Mouse (Mus musculus) intestine, postnatal 0 days (tissue): ENCODE data around the gene Prss40. TPM values are rescaled to one million over a fixed set of nuclear protein-coding genes. Genes with fewer than 3 reads are reported as not detected.
A peak's percentile ranks its signal among the peaks of the same experiment; 100 is the strongest.

Experiments used
- ATAC-seq: fragments of 200-750 bp; cut with Nextera tagmentation; 2 replicates; pipeline ENCODE4 v1.8.0; 2017; ENCODE audit warnings: mild to moderate bottlenecking, moderate TSS enrichment, moderate library complexity
- H3K27ac ChIP-seq: fragments of 300-500 bp; sonication (generic); 2 replicates; pipeline ENCODE4 v1.5.1; 2014; ENCODE audit warnings: mild to moderate bottlenecking, low read depth, low read length, moderate library complexity
- H3K27me3 ChIP-seq: fragments of 300-500 bp; sonication (generic); replicated peaks from 2 replicates; pipeline ENCODE4 v1.6.1; 2014; ENCODE audit warnings: low read length, mixed read lengths; ENCODE audit not compliant: control insufficient read depth, insufficient read depth
- H3K36me3 ChIP-seq: fragments of 300-500 bp; sonication (generic); 2 replicates; pipeline ENCODE4 v1.6.1; 2014; ENCODE audit warnings: mild to moderate bottlenecking, moderate library complexity; ENCODE audit not compliant: control insufficient read depth, insufficient read depth
- H3K4me1 ChIP-seq: fragments of 300-500 bp; sonication (generic); replicated peaks from 2 replicates; pipeline ENCODE4 v1.6.1; 2014; ENCODE audit warnings: antibody characterized with exemption, low read length, mixed read lengths; ENCODE audit not compliant: control insufficient read depth, insufficient read depth
- H3K4me2 ChIP-seq: fragments of 300-500 bp; sonication (generic); replicated peaks from 2 replicates; pipeline ENCODE4 v1.6.1; 2014; ENCODE audit warnings: low read depth, mild to moderate bottlenecking, moderate library complexity
- H3K4me3 ChIP-seq: fragments of 300-500 bp; sonication (generic); 2 replicates; pipeline ENCODE4 v1.5.1; 2014; ENCODE audit warnings: low read depth, low read length
- H3K9ac ChIP-seq: fragments of 300-500 bp; sonication (generic); 2 replicates; pipeline ENCODE4 v1.6.1; 2014; ENCODE audit warnings: mild to moderate bottlenecking, low read depth, low read length
- H3K9me3 ChIP-seq: fragments of 300-500 bp; sonication (generic); 2 replicates; pipeline ENCODE4 v1.6.1; 2016; ENCODE audit warnings: mixed run types; ENCODE audit not compliant: control insufficient read depth
- CTCF ChIP-seq: sonication (generic); IDR thresholded peaks from 2 replicates; pipeline ENCODE4 v1.5.1; 2016; ENCODE audit warnings: low read depth, mild to moderate bottlenecking, control low read depth, antibody characterized with exemption, moderate library complexity
- WGBS: fragments of 180-500 bp; shearing (Covaris S2); extraction: QIAGEN DNeasy Blood & Tissue Kit; methylation state at CpG from one replicate; pipeline ENCODE4 v1.1.7; 2014; 5-methylcytosine and 5-hydroxymethylcytosine counted together
- polyA plus RNA-seq: library from polyadenylated mRNA; unstranded; fragments of >200 nt; fragmentation: Nextera tagmentation; extraction: Ambion mirVana; gene quantifications from 2 replicates; pipeline ENCODE4 v1.2.1, GENCODE M21; 2015

Gene Prss40
- polyA plus RNA-seq, 1 experiment from 2014 or later: not detected

DNA sequence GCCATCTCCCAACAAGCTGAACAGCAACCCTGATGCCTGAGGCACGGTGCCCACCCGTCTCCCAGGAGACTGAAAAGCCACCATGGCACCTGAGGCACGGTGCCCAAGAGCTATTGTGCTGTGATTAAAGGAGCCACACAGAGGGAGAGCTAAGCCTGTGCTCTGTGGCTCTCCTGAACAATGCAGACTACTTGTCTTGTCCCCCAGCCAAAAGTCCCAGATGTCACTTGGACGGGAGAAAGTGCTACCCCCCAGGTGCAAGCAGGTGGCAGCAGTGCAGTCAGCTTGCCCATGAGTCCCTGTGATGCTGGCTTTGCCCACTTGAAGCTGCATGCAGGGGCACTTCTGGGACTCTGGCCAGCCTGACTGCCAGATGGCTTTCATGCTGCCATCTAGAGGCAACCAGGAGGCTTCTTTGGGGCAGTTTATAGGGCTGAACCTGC is 23.1 kb upstream of the Prss40 start:
- ATAC-seq: no peak
- Histone ChIP-seq H3K4me2 (no peak overlapping the region), H3K9me3 (no peaks in the 10 kb centered on the region), H3K27me3 (peaks cover 11% of the 10 kb centered on the region), H3K9ac (no peak overlapping the region), H3K4me1 (no peaks in the 10 kb centered on the region), H3K4me3 (no peak overlapping the region), H3K27ac (no peak overlapping the region), H3K36me3 (no peaks in the 10 kb centered on the region)
- WGBS: 33% methylated on average over 4 of the region's 4 CpGs
- peak; percentile 25 for TF ChIP-seq CTCF

DNA sequence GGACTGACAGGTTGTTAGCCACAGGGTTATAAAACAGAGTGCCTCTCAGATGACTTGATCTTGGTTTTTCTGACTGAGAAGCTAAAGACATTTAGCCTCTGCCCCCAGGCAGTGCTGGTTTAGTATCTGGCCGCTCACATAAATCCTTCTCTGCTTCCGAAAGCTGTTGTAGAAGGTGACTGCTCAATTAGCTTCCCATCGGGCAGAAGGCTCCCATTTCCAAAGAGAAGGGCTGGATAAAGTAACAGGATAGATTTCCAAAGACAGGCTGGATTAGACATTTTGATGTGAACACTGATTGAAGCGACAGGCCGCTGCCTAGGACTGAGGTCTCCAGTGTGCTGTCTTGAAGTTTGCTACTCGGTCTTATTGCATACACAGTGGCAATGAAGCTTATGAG is 21.5 kb upstream of the Prss40 start:
- Histone ChIP-seq H3K4me1 (no peaks in the 10 kb centered on the region), H3K27ac (no peak overlapping the region), H3K27me3 (peaks cover 16% of the 10 kb centered on the region), H3K9me3 (no peaks in the 10 kb centered on the region), H3K4me3 (no peak overlapping the region), H3K4me2 (no peak overlapping the region), H3K36me3 (no peaks in the 10 kb centered on the region), H3K9ac (no peak overlapping the region)
- TF ChIP-seq CTCF: no peak
- WGBS: 76% methylated on average over 6 of the region's 6 CpGs
- no peak for ATAC-seq

DNA sequence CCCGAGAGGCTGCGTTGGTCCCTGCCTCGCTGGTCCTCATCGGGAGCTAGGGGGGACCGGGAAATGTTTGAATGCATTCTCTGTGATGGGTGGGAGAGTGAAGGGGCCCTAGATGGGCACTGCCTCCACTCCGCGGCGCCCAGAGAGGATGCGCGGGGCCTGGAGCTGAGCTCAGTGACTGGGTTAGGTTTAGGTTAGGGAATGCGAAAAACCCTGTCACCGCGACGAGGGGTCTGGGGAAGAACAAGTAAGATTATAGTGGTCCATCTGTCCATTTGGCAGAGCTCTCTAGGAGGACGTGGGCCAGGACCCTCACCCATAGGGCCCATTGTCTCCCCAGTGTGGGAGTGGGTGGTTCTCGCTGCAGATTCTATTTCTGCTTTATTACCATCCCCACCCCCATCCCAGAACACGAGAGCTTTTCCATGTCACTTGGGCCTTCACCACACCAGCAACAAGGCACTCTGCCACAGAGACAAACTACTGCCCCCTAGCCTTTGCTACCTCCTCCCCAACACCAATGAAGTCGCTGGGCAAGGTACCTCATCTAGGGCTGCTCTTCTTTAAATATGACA is 19.1 kb upstream of the Prss40 start:
- no peaks in the 10 kb centered on the region for H3K36me3 ChIP-seq
- H3K4me3 ChIP-seq: peak overlapping the region; percentile 13
- no peak overlapping the region for H3K27ac ChIP-seq
- H3K9ac ChIP-seq: no peak overlapping the region
- no peaks in the 10 kb centered on the region for H3K4me1 ChIP-seq
- peaks cover 19% of the 10 kb centered on the region for H3K27me3 ChIP-seq
- peak overlapping the region; percentile 48 for H3K4me2 ChIP-seq
- H3K9me3 ChIP-seq: no peaks in the 10 kb centered on the region
- no peak for ATAC-seq
- TF ChIP-seq CTCF: no peak
- 2% methylated on average over 18 of the region's 18 CpGs for WGBS

DNA sequence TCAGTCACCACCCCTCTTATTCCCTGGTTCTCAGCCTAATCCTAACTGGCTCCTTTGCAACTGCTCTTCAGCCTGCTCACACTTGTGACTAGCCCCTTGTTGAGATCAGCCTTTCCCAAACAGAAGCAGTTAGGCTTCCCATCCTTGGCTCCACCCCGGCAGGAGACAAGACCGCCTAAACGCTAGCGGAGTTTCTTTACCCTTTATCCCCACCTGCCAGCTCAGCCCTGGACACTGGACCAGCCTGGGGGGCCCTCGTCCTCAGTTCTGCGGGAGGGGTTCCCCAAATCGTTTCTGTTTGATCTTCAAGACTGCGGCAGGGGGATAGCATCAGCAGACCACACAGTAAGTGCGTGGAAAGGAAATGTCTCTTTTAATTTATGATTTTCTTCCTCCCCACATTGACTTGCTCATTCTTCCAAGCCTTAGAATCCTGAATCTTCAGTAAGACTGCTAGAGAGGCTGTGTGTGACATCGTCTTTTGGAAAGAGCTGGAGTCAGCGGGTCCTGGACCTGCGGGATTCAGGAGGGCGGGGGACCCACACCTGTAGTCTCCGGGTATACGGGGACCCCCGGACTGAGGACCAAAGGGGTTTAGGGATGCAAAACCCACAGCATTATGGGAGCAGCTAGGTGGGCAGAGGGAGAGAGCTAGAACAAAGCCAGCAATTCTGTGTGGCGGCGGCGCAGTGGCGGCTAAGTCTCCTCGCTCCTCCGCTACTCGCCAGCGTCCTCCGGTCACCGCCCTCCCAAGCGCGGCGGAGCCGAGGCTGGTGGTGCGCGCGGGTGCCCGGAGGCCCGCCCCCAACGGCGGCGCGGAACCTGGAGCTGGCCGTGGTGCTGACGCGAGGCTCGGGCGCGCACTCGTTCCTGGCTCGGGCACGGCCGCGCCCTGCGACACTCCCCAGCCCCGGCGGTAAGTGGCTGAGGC is 18.4 kb upstream of the Prss40 start, which contains the start of gene Amer3:
Amer3 (plus strand) TSS at position 807 of the 931 bp plus-strand sequence.
- peaks cover 19% of the 10 kb centered on the region for H3K27me3 ChIP-seq
- ATAC-seq: peak; percentile 79; the same call in 1 of the 2 replicates

DNA sequence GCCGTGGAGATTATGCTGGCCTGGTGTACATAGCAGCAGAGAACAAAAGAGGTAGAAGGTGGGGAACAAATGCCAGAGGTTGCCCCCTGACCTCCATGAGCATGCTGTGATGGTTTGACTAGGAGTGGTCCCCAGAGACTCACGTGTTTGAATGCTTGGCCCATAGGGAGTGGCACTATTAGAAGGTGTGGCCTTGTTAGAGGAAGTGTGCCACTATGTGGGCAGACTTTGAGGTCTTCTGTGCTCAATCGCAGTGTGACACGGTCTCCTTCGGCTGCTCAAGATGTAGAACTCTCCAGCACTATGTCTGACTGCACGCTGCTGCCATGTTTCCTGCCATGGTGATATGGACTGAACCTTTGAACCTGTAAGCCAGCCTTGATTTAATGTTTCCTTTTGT is 12.5 kb upstream of the Prss40 start:
- Histone ChIP-seq H3K27ac (no peak overlapping the region), H3K9me3 (no peaks in the 10 kb centered on the region), H3K4me3 (no peak overlapping the region), H3K4me2 (no peak overlapping the region), H3K27me3 (0 out of 2 replicates have a peak, but pooled peaks cover 3% of the 10 kb centered on the region), H3K36me3 (no peaks in the 10 kb centered on the region), H3K4me1 (no peaks in the 10 kb centered on the region), H3K9ac (no peak overlapping the region)
- ATAC-seq: no peak
- no peak for TF ChIP-seq CTCF
- WGBS: 81% methylated on average over 6 of the region's 6 CpGs

More for the DNA sequence above, 18.4 kb upstream of the Prss40 start, which contains the start of gene Amer3:
- Histone ChIP-seq H3K36me3 (no peaks in the 10 kb centered on the region), H3K9me3 (no peaks in the 10 kb centered on the region), H3K4me3 (peak within 1 kb of the TSS; percentile 13), H3K4me2 (peak within 1 kb of the TSS; percentile 48), H3K9ac (no peak within 1 kb of the TSS), H3K4me1 (no peaks in the 10 kb centered on the region), H3K27ac (no peak within 1 kb of the TSS)
- TF ChIP-seq CTCF: peak; percentile 24; the same call in 1 of the 2 replicates
- WGBS: under 1% methylated on average over 53 of the region's 53 CpGs

DNA sequence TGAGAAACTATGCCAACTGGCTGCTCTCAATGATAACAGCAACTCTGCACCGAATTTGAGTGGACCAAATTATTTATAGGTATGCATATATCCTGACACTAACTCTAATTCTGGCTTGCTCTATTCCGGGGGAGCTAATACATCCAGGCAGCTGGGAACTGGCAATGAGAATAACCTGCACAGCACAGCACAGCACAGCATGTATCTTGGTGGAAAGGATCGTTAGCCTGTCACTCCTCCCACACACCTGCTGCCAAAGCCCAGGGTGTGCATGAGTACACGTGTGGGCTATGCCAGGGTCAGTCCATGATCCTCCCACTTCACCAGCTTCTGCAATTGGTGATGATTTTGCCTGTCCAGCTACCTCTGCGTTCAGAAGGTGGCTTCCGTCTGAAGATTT is 10.7 kb upstream of the Prss40 start:
- Histone ChIP-seq H3K27me3 (no peaks in the 10 kb centered on the region), H3K9ac (no peak overlapping the region), H3K9me3 (no peaks in the 10 kb centered on the region), H3K4me1 (no peaks in the 10 kb centered on the region), H3K36me3 (no peaks in the 10 kb centered on the region), H3K27ac (no peak overlapping the region), H3K4me3 (no peak overlapping the region), H3K4me2 (no peak overlapping the region)
- WGBS: 82% methylated on average over 6 of the region's 6 CpGs
- no peak for ATAC-seq
- no peak for TF ChIP-seq CTCF
